Comparison of ENCODE assay signal across 8 mouse cellular contexts in the genomic region with DNA sequence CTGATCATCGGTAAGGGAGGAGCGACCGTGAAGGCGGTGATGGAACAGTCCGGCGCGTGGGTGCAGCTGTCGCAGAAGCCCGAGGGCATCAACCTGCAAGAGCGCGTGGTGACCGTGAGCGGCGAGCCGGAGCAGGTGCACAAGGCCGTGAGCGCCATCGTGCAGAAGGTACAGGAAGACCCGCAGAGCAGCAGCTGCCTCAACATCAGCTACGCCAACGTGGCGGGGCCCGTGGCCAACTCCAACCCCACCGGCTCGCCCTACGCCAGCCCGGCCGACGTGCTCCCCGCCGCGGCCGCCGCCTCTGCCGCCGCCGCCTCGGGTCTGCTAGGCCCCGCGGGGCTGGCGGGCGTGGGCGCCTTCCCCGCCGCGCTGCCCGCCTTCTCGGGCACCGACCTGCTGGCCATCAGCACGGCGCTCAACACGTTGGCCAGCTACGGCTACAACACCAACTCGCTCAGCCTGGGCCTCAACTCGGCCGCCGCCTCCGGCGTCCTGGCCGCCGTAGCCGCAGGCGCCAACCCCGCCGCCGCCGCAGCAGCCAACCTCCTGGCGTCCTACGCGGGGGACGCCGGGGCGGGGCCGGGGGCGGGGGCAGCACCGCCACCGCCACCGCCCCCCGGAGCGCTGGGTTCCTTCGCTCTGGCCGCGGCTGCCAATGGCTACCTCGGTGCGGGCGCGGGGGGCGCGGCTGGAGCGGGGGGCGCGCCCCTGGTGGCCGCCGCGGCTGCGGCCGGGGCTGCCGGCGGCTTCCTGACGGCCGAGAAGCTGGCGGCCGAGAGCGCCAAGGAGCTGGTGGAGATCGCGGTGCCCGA. TPM values are rescaled to one million over a fixed set of nuclear protein-coding genes. Genes with fewer than 3 reads are reported as not detected.
DNase-seq lines count a peak whose midpoint lies in the region; ATAC-seq and TF ChIP-seq lines count a peak whose summit lies in the region.

No protein-coding gene starts in this region.

- DNase-seq in frontal cortex, postnatal 36 days (ENCODE audit: low spot score in 2 of 2) = peak; percentile 60 to 66
- no peak for DNase-seq in frontal cortex, postnatal 10 days (ENCODE audit: low spot score in 2 of 2)
- peak; percentile 65 for DNase-seq in cerebellum, adult 8-10 months
- peak; percentile 82 for DNase-seq in gastrocnemius, adult 2 months
- peak; percentile 47 to 74 for DNase-seq in left cerebral cortex, adult 18-20 months (ENCODE audit: low spot score in 2 of 2)
- DNase-seq in lung, postnatal 4 days = peak; percentile 71 to 87
- peak; percentile 57 for DNase-seq in right cerebral cortex, postnatal 14 days

- peak overlapping the region; percentile 72 for H3K9ac ChIP-seq in hindbrain, embryonic 13.5 days

- no peaks in the 10 kb centered on the region for H3K9me3 ChIP-seq in hindbrain, embryonic 13.5 days

- H3K27ac ChIP-seq in gastrocnemius, adult 2 months = peak overlapping the region; percentile 80
- H3K27ac ChIP-seq in hindbrain, embryonic 13.5 days = peak overlapping the region; percentile 84

- peak overlapping the region; percentile 59 for H3K4me2 ChIP-seq in hindbrain, embryonic 13.5 days

- H3K4me1 ChIP-seq in hindbrain, embryonic 13.5 days (replicated peaks) = peaks cover 60% of the 10 kb centered on the region

- under 1% methylated on average over 97 of the region's 107 CpGs for WGBS in hindbrain, embryonic 13.5 days

- H3K27me3 ChIP-seq in hindbrain, embryonic 13.5 days = no peaks in the 10 kb centered on the region

- H3K4me3 ChIP-seq in gastrocnemius, adult 2 months = peak overlapping the region; percentile 81
- peak overlapping the region; percentile 39 for H3K4me3 ChIP-seq in hindbrain, embryonic 13.5 days

- intact Hi-C loops in gastrocnemius, adult 2 months (cut with DNase I) = no loop called here

- TF ChIP-seq CTCF in gastrocnemius, adult 2 months (IDR thresholded peaks at IDR 0.05) = peak; percentile 12; the same call in 1 of the 2 replicates

- H3K36me3 ChIP-seq in hindbrain, embryonic 13.5 days = peaks cover 45% of the 10 kb centered on the region

- ATAC-seq in hindbrain, embryonic 13.5 days (ENCODE audit: low FRiP score) = peak; percentile 33

RNA-seq across cellular contexts. Expression of a gene that starts 29.4 kb away (rescaled TPM):
- total RNA-seq in gastrocnemius, adult 2 months (2021) = not detected
- polyA plus RNA-seq in hindbrain, embryonic 13.5 days (2015; fragmentation: Nextera tagmentation; extraction: Ambion mirVana) = 0.75 and 1.1 TPM in 2 replicates
- under 1 TPM; 0.40 to 0.49 TPM for total RNA-seq in left cerebral cortex, adult 18-20 months (2021)

RNA-seq across cellular contexts. Expression of a gene that starts 32.1 kb away (rescaled TPM):
- 1 to 10 TPM; 1.6 to 2.1 TPM for total RNA-seq in gastrocnemius, adult 2 months (2021)
- polyA plus RNA-seq in hindbrain, embryonic 13.5 days (2015; fragmentation: Nextera tagmentation; extraction: Ambion mirVana) = 14.9 and 15.8 TPM in 2 replicates
- total RNA-seq in left cerebral cortex, adult 18-20 months (2021) = 10 to 100 TPM; 69.9 to 70.1 TPM

RNA-seq across cellular contexts. Expression of a gene that starts 33.3 kb away (rescaled TPM):
- 1 to 10 TPM; 6.3 to 6.7 TPM for total RNA-seq in gastrocnemius, adult 2 months (2021)
- 4.8 and 5.2 TPM in 2 replicates for polyA plus RNA-seq in hindbrain, embryonic 13.5 days (2015; fragmentation: Nextera tagmentation; extraction: Ambion mirVana)
- total RNA-seq in left cerebral cortex, adult 18-20 months (2021) = 10 to 100 TPM; 53.8 to 59.5 TPM

RNA-seq across cellular contexts. Expression of a gene that starts 46.1 kb away (rescaled TPM):
- 10 to 100 TPM; 18.2 to 20.5 TPM for total RNA-seq in gastrocnemius, adult 2 months (2021)
- polyA plus RNA-seq in hindbrain, embryonic 13.5 days (2015; fragmentation: Nextera tagmentation; extraction: Ambion mirVana) = 23.4 and 24.6 TPM in 2 replicates
- total RNA-seq in left cerebral cortex, adult 18-20 months (2021) = 10 to 100 TPM; 55.7 to 57.8 TPM

RNA-seq across cellular contexts. Expression of a gene that starts 47.6 kb away (rescaled TPM):
- total RNA-seq in gastrocnemius, adult 2 months (2021) = 1 to 10 TPM; 4.1 to 5.6 TPM
- polyA plus RNA-seq in hindbrain, embryonic 13.5 days (2015; fragmentation: Nextera tagmentation; extraction: Ambion mirVana) = 23.5 and 23.6 TPM in 2 replicates
- 10 to 100 TPM; 10.5 to 12.6 TPM for total RNA-seq in left cerebral cortex, adult 18-20 months (2021)

Comparison
In these comparisons a context has a peak if more than half of its experiments do, and no peak if none do; other contexts are left out.
1. DNase-seq: peak in frontal cortex, postnatal 36 days (2 of 2), cerebellum, adult 8-10 months (single experiment), gastrocnemius, adult 2 months (single experiment), left cerebral cortex, adult 18-20 months (2 of 2), lung, postnatal 4 days (2 of 2) and right cerebral cortex, postnatal 14 days (single experiment); none in frontal cortex, postnatal 10 days (0 of 2).
2. RNA of a gene that starts 32.1 kb away (total RNA-seq): 69.9 to 70.1 TPM in left cerebral cortex, adult 18-20 months; 1.6 to 2.1 TPM in gastrocnemius, adult 2 months; every median in the first group is over 10 times any median in the second.
3. RNA of a gene that starts 33.3 kb away (total RNA-seq): 53.8 to 59.5 TPM in left cerebral cortex, adult 18-20 months; 6.3 to 6.7 TPM in gastrocnemius, adult 2 months; every median in the first group is over 4 times any median in the second.